Mouse (Mus musculus): ENCODE data around the gene Ankrd36.
"Not testable (repeated sequence)": the region's sequence is repeated elsewhere in the genome, so short reads cannot be mapped to it uniquely, and the experiment has no call there.

- TF ChIP-seq GATA1 (IDR thresholded peaks at IDR 0.05; ENCODE audit: borderline replicate concordance, low read length); FLI1 (IDR thresholded peaks at IDR 0.05; ENCODE audit: low read length): not testable (repeated sequence)
Observed at GRCm38 (mm10) chr11:5544709-5545108, 24.8 kb upstream of the Ankrd36 start.
